Mouse (Mus musculus): Measurements from ENCODE around the gene Capn12. TPM values are rescaled to one million over a fixed set of nuclear protein-coding genes. Genes with fewer than 3 reads are reported as not detected.

Gene Capn12
- polyA plus RNA-seq, 1 experiment, result 0.39 TPM

GRCm38 (mm10) chr7:28862817-28863499, 18.3 kb upstream of the Capn12 start:
- H3K36me3 ChIP-seq (ENCODE audit: control insufficient read depth, insufficient read depth), result no peaks in the 10 kb centered on the region
- no peak overlapping the region for H3ac ChIP-seq (ENCODE audit: control insufficient read depth, insufficient read length, low read depth)
- no peak for TF ChIP-seq CTCF (IDR thresholded peaks at IDR 0.05; ENCODE audit: control insufficient read depth, insufficient read depth, insufficient read length)
- no peak for TF ChIP-seq MAX (IDR thresholded peaks at IDR 0.05)
- TF ChIP-seq USF1 (IDR thresholded peaks at IDR 0.05; ENCODE audit: low read depth), result no peak
- no peak for TF ChIP-seq MYOG (IDR thresholded peaks at IDR 0.05; ENCODE audit: control insufficient read depth, extremely low read depth, insufficient read length)
- no peak for TF ChIP-seq CEBPB (IDR thresholded peaks at IDR 0.05; ENCODE audit: low read depth)
- TF ChIP-seq MYOD1 (IDR thresholded peaks at IDR 0.05; ENCODE audit: control insufficient read depth, insufficient read length, low read depth), result no peak
- no peak for TF ChIP-seq FOSL1 (IDR thresholded peaks at IDR 0.05; ENCODE audit: insufficient read depth, low read length, poor library complexity, severe bottlenecking)
- no peaks in the 10 kb centered on the region for H3K79me3 ChIP-seq (ENCODE audit: low read depth)
- no peaks in the 10 kb centered on the region for H3K79me2 ChIP-seq (ENCODE audit: control insufficient read depth, insufficient read depth)
- H3K4me3 ChIP-seq (ENCODE audit: insufficient read depth, poor library complexity, severe bottlenecking), result no peak overlapping the region
- H3K27me3 ChIP-seq (ENCODE audit: control insufficient read depth, insufficient read depth, insufficient read length), result no peaks in the 10 kb centered on the region

GRCm38 (mm10) chr7:28863540-28863939, 17.7 kb upstream of the Capn12 start, which contains the start of gene Lgals7:
Gene Lgals7, plus strand, starts transcription at chr7:28863853.
- Histone ChIP-seq H3K4me3 (ENCODE audit: insufficient read depth, poor library complexity, severe bottlenecking) (no peak within 1 kb of the TSS), H3K79me3 (ENCODE audit: low read depth) (no peaks in the 10 kb centered on the region), H3ac (ENCODE audit: control insufficient read depth, insufficient read length, low read depth) (no peak within 1 kb of the TSS), H3K79me2 (ENCODE audit: control insufficient read depth, insufficient read depth) (no peaks in the 10 kb centered on the region), H3K36me3 (ENCODE audit: control insufficient read depth, insufficient read depth) (no peaks in the 10 kb centered on the region), H3K27me3 (ENCODE audit: control insufficient read depth, insufficient read depth, insufficient read length) (no peaks in the 10 kb centered on the region)
- TF ChIP-seq USF1 (IDR thresholded peaks at IDR 0.05; ENCODE audit: low read depth), result no peak
- TF ChIP-seq CEBPB (IDR thresholded peaks at IDR 0.05; ENCODE audit: low read depth), result no peak
- TF ChIP-seq MAX (IDR thresholded peaks at IDR 0.05), result no peak
- TF ChIP-seq MYOD1 (IDR thresholded peaks at IDR 0.05; ENCODE audit: control insufficient read depth, insufficient read length, low read depth), result no peak
- TF ChIP-seq CTCF (IDR thresholded peaks at IDR 0.05; ENCODE audit: control insufficient read depth, insufficient read depth, insufficient read length), result no peak
- TF ChIP-seq FOSL1 (IDR thresholded peaks at IDR 0.05; ENCODE audit: insufficient read depth, low read length, poor library complexity, severe bottlenecking), result no peak
- no peak for TF ChIP-seq MYOG (IDR thresholded peaks at IDR 0.05; ENCODE audit: control insufficient read depth, extremely low read depth, insufficient read length)

- Histone ChIP-seq H3K79me3 (ENCODE audit: low read depth) (no peaks in the 10 kb centered on the region), H3ac (ENCODE audit: control insufficient read depth, insufficient read length, low read depth) (no peak overlapping the region), H3K36me3 (ENCODE audit: control insufficient read depth, insufficient read depth) (no peaks in the 10 kb centered on the region), H3K79me2 (ENCODE audit: control insufficient read depth, insufficient read depth) (no peaks in the 10 kb centered on the region), H3K4me3 (ENCODE audit: insufficient read depth, poor library complexity, severe bottlenecking) (no peak overlapping the region), H3K27me3 (ENCODE audit: control insufficient read depth, insufficient read depth, insufficient read length) (no peaks in the 10 kb centered on the region)
- TF ChIP-seq CEBPB (IDR thresholded peaks at IDR 0.05; ENCODE audit: low read depth), result no peak
- TF ChIP-seq CTCF (IDR thresholded peaks at IDR 0.05; ENCODE audit: control insufficient read depth, insufficient read depth, insufficient read length), result no peak
- no peak for TF ChIP-seq MAX (IDR thresholded peaks at IDR 0.05)
- no peak for TF ChIP-seq MYOD1 (IDR thresholded peaks at IDR 0.05; ENCODE audit: control insufficient read depth, insufficient read length, low read depth)
- no peak for TF ChIP-seq FOSL1 (IDR thresholded peaks at IDR 0.05; ENCODE audit: insufficient read depth, low read length, poor library complexity, severe bottlenecking)
- no peak for TF ChIP-seq MYOG (IDR thresholded peaks at IDR 0.05; ENCODE audit: control insufficient read depth, extremely low read depth, insufficient read length)
- TF ChIP-seq USF1 (IDR thresholded peaks at IDR 0.05; ENCODE audit: low read depth), result no peak
These were observed 16.9 kb upstream of the Capn12 start for GRCm38 (mm10) chr7:28864288-28864750.

GRCm38 (mm10) chr7:28865481-28866300, 15.5 kb upstream of the Capn12 start:
- H3K4me3 ChIP-seq (ENCODE audit: insufficient read depth, poor library complexity, severe bottlenecking), result no peak overlapping the region
- TF ChIP-seq CTCF (IDR thresholded peaks at IDR 0.05; ENCODE audit: control insufficient read depth, insufficient read depth, insufficient read length) (no peak), USF1 (IDR thresholded peaks at IDR 0.05; ENCODE audit: low read depth) (no peak), CEBPB (IDR thresholded peaks at IDR 0.05; ENCODE audit: low read depth) (no peak), MYOD1 (IDR thresholded peaks at IDR 0.05; ENCODE audit: control insufficient read depth, insufficient read length, low read depth) (no peak), FOSL1 (IDR thresholded peaks at IDR 0.05; ENCODE audit: insufficient read depth, low read length, poor library complexity, severe bottlenecking) (no peak), MYOG (IDR thresholded peaks at IDR 0.05; ENCODE audit: control insufficient read depth, extremely low read depth, insufficient read length) (no peak), MAX (IDR thresholded peaks at IDR 0.05) (no peak)
- no peaks in the 10 kb centered on the region for H3K79me3 ChIP-seq (ENCODE audit: low read depth)
- no peaks in the 10 kb centered on the region for H3K27me3 ChIP-seq (ENCODE audit: control insufficient read depth, insufficient read depth, insufficient read length)
- no peaks in the 10 kb centered on the region for H3K36me3 ChIP-seq (ENCODE audit: control insufficient read depth, insufficient read depth)
- no peaks in the 10 kb centered on the region for H3K79me2 ChIP-seq (ENCODE audit: control insufficient read depth, insufficient read depth)
- H3ac ChIP-seq (ENCODE audit: control insufficient read depth, insufficient read length, low read depth), result no peak overlapping the region

GRCm38 (mm10) chr7:28866769-28867507, 14.3 kb upstream of the Capn12 start:
- TF ChIP-seq MAX (IDR thresholded peaks at IDR 0.05) (no peak), CEBPB (IDR thresholded peaks at IDR 0.05; ENCODE audit: low read depth) (no peak), FOSL1 (IDR thresholded peaks at IDR 0.05; ENCODE audit: insufficient read depth, low read length, poor library complexity, severe bottlenecking) (no peak), CTCF (IDR thresholded peaks at IDR 0.05; ENCODE audit: control insufficient read depth, insufficient read depth, insufficient read length) (no peak), MYOG (IDR thresholded peaks at IDR 0.05; ENCODE audit: control insufficient read depth, extremely low read depth, insufficient read length) (no peak), MYOD1 (IDR thresholded peaks at IDR 0.05; ENCODE audit: control insufficient read depth, insufficient read length, low read depth) (no peak), USF1 (IDR thresholded peaks at IDR 0.05; ENCODE audit: low read depth) (no peak)
- Histone ChIP-seq H3K27me3 (ENCODE audit: control insufficient read depth, insufficient read depth, insufficient read length) (no peaks in the 10 kb centered on the region), H3K79me2 (ENCODE audit: control insufficient read depth, insufficient read depth) (no peaks in the 10 kb centered on the region), H3ac (ENCODE audit: control insufficient read depth, insufficient read length, low read depth) (no peak overlapping the region), H3K36me3 (ENCODE audit: control insufficient read depth, insufficient read depth) (no peaks in the 10 kb centered on the region), H3K4me3 (ENCODE audit: insufficient read depth, poor library complexity, severe bottlenecking) (no peak overlapping the region), H3K79me3 (ENCODE audit: low read depth) (no peaks in the 10 kb centered on the region)

Measured in C2C12 (cell line).